Mouse (Mus musculus): ENCODE measurements around the gene Fgf15.

DNA sequence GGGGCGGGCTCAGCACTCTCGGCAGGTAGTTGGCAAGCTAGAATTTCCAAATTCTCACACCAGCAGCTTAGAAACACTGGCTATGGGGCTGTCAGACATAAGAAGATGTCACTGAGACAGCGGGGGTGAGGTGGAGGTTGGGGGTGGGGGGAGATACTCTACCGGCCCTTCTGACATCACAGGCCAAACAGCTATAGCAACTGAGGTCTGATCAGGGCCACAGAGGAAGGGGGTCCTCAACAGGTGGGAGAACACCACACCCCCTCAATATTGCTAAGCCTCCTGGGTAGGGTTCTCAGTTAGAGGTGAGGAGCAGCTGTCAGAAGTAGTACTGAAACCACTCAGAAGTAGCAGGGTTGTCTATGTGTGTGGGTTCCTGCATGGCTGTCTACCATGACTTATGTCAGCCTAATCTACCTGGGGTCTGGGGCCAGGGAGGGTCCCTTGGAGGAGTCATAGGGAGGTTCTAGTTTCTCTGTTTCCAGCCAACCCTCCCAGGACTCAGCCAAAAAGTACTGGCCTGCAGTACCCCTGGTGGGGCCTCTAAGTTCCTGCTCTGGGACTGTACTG, 40.1 kb downstream of the Fgf15 start:
- TF ChIP-seq CTCF (IDR thresholded peaks at IDR 0.05; ENCODE audit: borderline replicate concordance, insufficient read depth, low read depth, low read length) (no peak), POLR2A (IDR thresholded peaks at IDR 0.05; ENCODE audit: borderline replicate concordance, insufficient read depth, low read length) (no peak)

Measured in cerebellum, adult 2 months (tissue).